Mouse (Mus musculus) forebrain, embryonic 13.5 days (tissue): Measurements from ENCODE around the gene Muc4. TPM values are rescaled to one million over a fixed set of nuclear protein-coding genes. Genes with fewer than 3 reads are reported as not detected.

Experiments used
- ATAC-seq: fragments of 200-750 bp; cut with Nextera tagmentation; 2 replicates; pipeline ENCODE4 v1.8.0; 2017
- H3K27ac ChIP-seq: fragments of 300-500 bp; sonication (generic); 2 replicates; pipeline ENCODE4 v1.5.1; 2015; ENCODE audit warnings: inconsistent platforms, mild to moderate bottlenecking, moderate library complexity
- H3K27me3 ChIP-seq: fragments of 300-500 bp; sonication (generic); 2 replicates; pipeline ENCODE4 v1.6.1; 2015; ENCODE audit warnings: mild to moderate bottlenecking, inconsistent platforms
- H3K36me3 ChIP-seq: fragments of 300-500 bp; sonication (generic); 2 replicates; pipeline ENCODE4 v1.6.1; 2015; ENCODE audit warnings: mild to moderate bottlenecking, inconsistent platforms; ENCODE audit not compliant: poor library complexity, severe bottlenecking
- H3K4me1 ChIP-seq: fragments of 300-500 bp; sonication (generic); 2 replicates; pipeline ENCODE4 v1.6.1; 2015; ENCODE audit warnings: inconsistent platforms
- H3K4me2 ChIP-seq: fragments of 300-500 bp; sonication (generic); 2 replicates; pipeline ENCODE4 v1.6.1; 2015; ENCODE audit warnings: inconsistent platforms, mild to moderate bottlenecking, moderate library complexity
- H3K4me3 ChIP-seq: fragments of 300-500 bp; sonication (generic); 2 replicates; pipeline ENCODE4 v1.5.1; 2015; ENCODE audit warnings: mild to moderate bottlenecking, inconsistent platforms
- H3K9ac ChIP-seq: fragments of 300-500 bp; sonication (generic); 2 replicates; pipeline ENCODE4 v1.6.1; 2015; ENCODE audit warnings: mild to moderate bottlenecking, inconsistent platforms
- H3K9me3 ChIP-seq: fragments of 300-500 bp; sonication (generic); replicated peaks from 2 replicates; pipeline ENCODE4 v1.6.1; 2016; ENCODE audit warnings: inconsistent platforms
- WGBS: fragments of 180-500 bp; shearing (Covaris S2); methylation state at CpG from one replicate; pipeline ENCODE4 v1.1.7; 2015; 5-methylcytosine and 5-hydroxymethylcytosine counted together
- polyA plus RNA-seq: library from polyadenylated mRNA; unstranded; fragments of >200 nt; fragmentation: Nextera tagmentation; extraction: Ambion mirVana; gene quantifications from 2 replicates; pipeline ENCODE4 v1.2.1, GENCODE M21; 2015

Muc4 gene
- polyA plus RNA-seq, 1 experiment from 2014 or later = 0.04 TPM

- ATAC-seq = no peak
- peaks cover 64% of the 10 kb centered on the region for H3K36me3 ChIP-seq
- H3K9ac ChIP-seq = no peak overlapping the region
- H3K4me2 ChIP-seq = no peak overlapping the region
- no peaks in the 10 kb centered on the region for H3K27me3 ChIP-seq
- no peak overlapping the region for H3K4me3 ChIP-seq
- WGBS = 75% methylated on average over 4 of the region's 4 CpGs
- H3K9me3 ChIP-seq = no peaks in the 10 kb centered on the region
- no peak overlapping the region for H3K27ac ChIP-seq
- H3K4me1 ChIP-seq = no peaks in the 10 kb centered on the region; the same call in 1 of the 2 replicates
Measured at GRCm38 (mm10) chr16:32831501-32831900, 95.8 kb downstream of the Muc4 start.

Other genes with a start within 250 kb of the Muc4 start
- 0.25 and 0.49 TPM in 2 replicates for gene Slc51a, start 248.0 kb upstream of the Muc4 start, polyA plus RNA-seq
- gene Zdhhc19, start 239.6 kb upstream of the Muc4 start, polyA plus RNA-seq = not detected in 2 replicates
- 32.0 and 42.1 TPM in 2 replicates for gene Tfrc, start 127.0 kb upstream of the Muc4 start, polyA plus RNA-seq
- 14.6 TPM in 2 replicates for gene Tnk2, start 92.0 kb upstream of the Muc4 start, polyA plus RNA-seq
- gene Muc20, start 61.5 kb downstream of the Muc4 start, polyA plus RNA-seq = not detected in 2 replicates
- gene Smbd1, start 74.6 kb downstream of the Muc4 start, polyA plus RNA-seq = not detected in 2 replicates
- 103 and 119 TPM in 2 replicates for gene Fyttd1, start 141.6 kb downstream of the Muc4 start, polyA plus RNA-seq
- gene Rubcn, start 141.9 kb downstream of the Muc4 start, polyA plus RNA-seq = 22.3 and 25.0 TPM in 2 replicates
- gene Lrch3, start 178.2 kb downstream of the Muc4 start, polyA plus RNA-seq = 36.7 and 39.9 TPM in 2 replicates